Mouse (Mus musculus) mesoderm, embryonic 11.5 days (tissue): ENCODE data around the gene Stat3.

ENCODE experiments used
- DNase-seq: peaks from one replicate; pipeline ENCODE4 v3.0.0-alpha.2; 2012; ENCODE audit warnings: low read depth, low spot score

Stat3 gene

DNA sequence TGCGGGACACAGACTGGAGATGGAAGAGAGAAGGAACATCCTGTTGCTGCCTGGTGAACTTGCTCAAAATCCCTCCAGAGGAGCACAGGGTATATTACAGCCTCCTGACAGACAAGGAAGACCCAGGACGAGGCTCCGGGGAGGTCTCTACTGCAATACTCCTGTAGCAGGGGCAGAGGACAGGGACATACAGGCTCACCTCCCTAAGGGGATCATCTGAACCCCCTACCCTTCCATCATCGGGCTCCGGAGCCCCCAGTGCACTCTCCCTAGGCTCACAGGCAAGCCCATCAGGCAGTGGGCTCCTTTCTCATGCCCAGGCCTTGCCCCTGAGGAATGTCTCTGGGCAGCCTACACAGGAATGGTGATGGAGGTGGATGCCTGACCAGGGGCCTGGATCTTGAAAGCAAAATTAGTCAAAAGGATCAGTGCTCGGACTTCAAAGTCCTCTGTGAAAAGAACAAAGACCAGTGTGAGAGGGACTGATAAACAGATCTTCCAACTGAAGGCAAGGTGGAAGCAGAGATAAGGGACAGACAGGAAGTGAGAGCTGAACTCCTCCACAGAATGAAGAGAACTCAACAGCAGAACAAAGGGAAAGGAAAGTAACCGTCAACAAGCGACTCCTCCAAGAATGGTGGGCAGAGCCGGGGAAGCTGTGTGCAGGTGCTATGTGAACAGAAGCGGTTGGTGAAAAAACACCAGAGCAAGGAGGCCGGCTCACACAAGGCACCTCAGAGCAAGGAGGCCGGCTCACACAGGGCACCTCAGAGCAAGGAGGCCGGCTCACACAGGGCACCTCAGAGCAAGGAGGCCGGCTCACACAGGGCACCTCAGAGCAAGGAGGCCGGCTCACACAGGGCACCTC lies 47.9 kb downstream of the Stat3 start:
- DNase-seq: peak; percentile 17

DNA sequence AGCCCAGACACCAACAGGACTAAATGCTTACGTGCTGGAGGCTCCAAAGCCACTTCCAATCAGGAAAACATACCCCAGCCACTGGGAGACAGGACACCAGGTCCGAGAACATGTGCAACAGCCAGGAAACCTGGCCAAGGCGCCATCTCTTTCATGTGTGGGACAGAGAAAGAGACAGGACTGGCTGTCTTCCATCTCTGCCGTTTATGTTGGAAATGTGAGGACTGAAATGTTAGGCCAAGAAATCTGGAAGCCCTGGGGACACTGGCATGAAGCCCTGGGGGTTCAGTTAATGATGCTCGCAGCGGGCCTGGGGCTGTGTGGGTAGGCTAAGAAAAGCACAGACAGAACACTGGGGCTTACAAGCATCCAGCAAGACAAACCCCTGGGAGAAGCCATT lies 48.9 kb downstream of the Stat3 start:
- DNase-seq: no peak

DNA sequence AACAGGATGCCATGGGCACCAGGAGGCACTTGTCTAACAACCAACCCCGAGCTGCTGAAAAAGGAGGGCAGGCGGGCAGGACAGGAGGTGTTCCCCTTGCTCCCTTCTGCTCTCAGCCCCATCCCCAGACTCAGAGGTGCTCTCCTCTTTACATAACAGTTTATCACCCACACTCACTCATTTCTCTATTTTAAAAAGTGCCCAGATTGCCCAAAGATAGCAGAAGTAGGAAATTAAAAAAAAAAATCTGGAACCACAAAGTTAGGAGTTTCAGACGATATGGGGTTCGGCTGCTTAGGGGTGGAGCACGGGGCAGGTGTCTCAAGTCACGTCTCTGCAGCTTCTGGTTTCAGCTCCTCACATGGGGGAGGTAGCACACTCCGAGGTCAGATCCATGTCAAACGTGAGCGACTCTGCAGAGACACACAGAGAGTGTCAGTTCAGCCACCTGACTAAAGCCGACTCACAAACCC lies 51.0 kb downstream of the Stat3 start:
- no peak for DNase-seq

DNA sequence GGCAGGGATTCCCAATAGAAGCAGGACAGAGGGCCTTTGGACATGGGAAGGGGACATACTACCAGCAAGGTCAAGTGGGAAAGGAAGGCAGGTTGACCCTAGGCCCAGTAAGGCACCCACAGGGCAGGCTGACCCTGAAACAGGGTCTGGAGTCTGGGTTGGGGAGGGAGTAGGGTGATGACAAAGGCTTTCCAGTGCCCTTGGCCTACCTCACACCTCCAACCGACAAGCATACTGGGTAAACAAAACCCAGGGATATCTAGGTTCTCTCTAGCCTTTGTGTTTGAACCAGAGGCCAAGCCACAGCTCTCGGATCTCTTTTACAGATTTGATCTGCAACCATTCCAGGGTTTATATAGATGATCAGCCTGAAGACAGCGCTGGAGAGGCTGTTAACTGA lies 51.6 kb downstream of the Stat3 start:
- DNase-seq: no peak

DNA sequence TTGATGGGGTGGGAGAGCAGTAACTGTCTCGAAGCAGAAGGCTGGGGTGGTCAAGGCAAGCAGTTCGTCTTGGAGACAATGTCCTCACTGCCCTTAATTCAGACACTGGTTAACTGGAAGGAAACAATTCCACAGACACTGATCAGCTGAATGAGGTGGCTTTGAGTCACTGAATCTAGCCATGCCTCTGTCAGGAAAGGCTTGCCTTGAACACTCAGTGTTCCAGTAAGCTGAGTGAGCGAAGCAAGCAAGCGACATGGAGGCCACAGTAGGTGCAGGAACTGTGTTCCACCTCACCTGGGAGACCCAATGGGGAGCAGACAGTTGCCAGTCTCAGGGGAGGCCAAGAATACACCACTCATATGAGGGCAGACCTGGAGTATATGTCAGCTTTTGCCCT lies 52.1 kb downstream of the Stat3 start:
- no peak for DNase-seq

DNA sequence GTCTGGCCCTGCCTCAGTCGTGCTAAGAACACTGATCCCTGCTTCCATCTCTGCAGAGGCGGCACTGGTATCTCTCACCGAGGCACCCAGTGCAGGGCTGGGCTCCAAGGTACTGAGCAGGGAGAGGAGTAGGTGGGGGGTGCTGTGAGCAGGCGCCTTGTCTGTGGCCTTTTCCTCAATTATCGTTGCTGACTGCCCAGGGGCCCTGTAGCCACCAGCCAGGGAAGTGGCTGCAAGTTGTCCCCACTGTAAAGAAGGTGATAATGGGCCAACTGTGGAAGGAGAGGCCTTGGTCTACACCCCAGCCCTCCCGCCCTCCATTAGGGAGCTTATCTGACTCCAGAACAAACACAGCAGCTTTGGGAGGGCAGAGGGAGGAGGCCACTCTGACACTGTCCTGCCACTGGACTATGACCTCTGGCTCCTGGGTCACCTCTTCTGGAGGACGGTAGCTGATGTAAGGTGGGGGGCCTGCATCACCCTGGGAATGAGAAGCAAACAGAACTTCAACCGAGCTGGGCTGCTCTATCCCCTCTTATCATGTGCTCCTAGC lies 53.1 kb downstream of the Stat3 start:
- no peak for DNase-seq

DNA sequence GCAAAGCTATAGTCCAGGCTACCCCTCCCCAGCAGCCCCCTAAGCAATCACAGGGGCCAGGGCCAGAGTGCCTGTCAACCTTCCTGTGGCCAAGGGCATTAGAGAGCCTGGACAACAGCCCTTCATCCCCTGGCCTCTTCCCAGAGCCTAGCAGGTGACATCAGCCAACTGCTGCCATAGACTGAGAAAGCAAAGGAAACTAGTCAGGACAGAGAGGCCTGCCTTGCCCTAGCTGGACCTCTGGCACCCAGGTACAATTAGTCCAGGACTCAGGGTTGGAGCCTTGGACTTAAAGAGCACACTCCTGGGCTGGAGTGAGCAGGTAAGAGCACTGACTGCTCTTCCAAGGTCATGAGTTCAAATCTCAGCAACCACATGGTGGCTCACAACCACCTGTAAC lies 53.9 kb downstream of the Stat3 start:
- no peak for DNase-seq

DNA sequence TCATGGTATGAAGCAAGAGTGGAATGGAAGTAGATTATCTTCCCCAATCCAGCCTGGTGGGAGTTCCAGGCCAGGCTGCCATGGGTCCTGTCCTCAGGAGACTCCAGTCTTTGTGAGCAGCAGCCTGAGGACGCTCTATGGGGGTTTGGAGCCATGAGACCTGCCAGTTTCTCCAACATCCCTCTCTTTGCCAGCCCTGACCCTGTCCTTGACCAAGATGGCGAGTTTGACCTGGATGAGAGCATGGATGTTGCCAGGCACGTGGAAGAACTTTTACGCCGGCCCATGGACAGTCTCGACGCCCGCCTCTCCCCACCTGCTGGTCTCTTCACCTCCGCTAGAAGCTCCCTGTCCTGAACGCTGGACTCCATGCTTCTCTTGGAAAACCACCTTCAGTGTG lies 55.7 kb downstream of the Stat3 start:
- DNase-seq: no peak

DNA sequence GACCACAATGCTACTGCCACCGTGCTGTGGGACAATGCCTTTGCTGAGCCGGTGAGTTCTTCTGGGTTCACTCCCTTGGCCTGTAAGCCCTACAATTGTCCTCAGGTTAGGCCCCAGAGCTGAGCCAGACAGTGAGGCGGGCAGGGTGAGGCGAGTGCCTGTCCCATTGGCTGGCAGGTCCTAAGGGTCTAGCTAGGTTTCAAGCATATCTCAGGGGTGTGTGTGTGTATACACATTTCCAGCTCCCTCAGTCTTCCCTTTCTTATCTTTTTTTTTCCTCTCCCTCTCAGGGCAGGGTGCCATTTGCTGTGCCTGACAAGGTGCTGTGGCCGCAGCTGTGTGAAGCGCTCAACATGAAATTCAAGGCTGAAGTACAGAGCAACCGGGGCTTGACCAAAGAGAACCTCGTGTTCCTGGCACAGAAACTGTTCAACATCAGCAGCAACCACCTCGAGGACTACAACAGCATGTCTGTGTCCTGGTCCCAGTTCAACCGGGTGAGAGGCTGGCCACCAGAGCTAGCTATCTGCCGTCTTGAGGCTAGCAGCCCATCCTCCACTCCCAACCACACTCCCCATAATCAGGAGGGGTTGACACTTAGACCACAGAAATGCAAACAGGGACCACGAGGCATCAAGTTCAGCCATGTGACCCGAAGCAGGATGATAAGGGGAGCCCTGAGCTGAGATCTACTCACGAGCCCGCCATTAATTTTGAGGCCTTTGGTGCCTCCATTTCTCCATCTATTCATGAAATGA lies 59.8 kb downstream of the Stat3 start:
- no peak for DNase-seq

DNA sequence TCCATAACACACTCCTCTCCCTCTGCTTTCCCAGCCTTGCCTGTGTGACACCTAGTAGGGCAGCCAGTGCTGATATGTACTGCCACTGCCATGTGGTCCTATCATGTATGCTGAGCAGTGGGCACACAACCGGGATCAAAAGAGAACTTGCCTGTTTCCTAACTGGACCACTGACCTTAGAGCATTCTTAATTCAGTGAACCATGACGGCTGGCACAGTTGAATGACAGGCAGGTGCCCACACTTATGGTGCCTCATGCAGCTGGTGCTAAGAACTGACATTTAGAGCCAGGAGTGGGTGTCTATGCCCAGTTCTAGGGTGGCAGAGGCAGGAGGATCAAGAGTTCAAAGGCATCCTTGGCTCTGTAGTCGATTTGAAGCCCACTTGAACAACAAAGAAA lies 63.6 kb downstream of the Stat3 start:
- no peak for DNase-seq

DNA sequence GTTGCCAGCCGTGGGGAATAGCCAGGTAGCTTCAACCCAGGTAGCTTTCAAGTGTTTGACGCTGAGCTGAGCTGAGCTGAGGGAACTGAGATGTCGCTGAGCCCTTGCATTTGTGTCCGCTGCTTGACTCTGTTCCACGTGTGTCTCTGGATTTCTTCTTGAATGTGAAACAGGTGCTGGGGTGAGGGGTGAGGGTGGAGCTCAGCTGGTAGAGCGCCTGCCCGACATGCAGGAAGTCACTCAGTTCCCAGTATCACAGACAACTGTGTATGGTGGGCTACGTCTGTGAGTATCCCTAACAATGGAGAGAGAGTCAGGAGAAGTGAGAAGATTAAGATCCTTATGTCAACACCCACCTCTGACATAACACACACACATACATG lies 68.4 kb downstream of the Stat3 start:
- DNase-seq: no peak

DNA sequence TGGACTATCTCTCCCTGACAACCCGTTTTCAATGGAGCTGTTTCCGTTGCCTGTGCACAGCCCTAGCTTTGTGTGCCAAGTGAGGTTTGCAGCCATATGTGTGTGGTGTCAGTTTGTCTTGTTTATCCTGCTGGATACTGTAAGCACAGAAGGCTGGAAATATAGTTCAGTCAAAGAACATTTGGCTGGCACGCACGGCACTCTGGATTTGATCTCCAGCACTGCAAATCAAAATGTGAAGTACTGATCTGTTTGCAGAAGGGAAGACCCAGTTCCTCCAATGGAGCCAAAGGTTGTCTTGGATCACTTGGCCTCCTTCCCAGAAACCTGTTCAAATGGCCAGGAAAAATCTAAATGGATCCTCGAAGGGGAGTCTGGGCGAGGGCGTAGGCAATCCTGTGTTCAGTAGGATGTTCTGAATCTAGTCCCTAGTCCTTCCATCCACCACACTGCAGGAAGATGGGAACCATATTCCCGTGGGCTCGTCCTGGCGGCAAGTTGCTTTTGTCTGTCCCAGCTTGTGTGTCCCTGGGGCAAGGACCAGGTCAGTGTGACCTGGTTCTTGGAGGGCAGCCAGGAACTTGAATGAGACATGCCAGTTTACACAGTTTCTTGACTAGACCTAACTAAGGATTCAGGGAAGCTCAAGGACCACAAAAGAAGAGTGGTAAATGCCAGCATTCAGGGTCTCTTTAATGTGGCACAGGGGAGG lies 68.9 kb downstream of the Stat3 start:
- DNase-seq: no peak

DNA sequence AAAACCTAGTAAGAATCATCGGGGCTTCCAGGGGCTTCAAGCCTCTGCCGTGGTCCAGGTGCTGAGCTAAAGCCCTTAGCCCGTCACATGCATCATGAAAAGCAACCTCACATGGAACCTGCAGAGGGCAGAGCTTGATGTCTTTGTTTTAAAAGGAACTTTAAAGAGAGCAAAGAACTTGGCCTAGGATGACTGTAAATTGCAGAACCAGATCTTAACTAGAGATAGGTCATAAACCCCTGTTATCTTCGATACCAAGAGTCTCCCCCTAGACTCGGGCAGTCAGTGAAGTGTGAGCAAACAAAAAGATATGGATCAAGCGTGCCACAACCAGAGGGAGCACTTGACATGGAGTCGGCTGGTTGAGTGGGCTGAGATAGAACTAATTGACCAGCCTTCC lies 73.7 kb downstream of the Stat3 start:
- DNase-seq: no peak

DNA sequence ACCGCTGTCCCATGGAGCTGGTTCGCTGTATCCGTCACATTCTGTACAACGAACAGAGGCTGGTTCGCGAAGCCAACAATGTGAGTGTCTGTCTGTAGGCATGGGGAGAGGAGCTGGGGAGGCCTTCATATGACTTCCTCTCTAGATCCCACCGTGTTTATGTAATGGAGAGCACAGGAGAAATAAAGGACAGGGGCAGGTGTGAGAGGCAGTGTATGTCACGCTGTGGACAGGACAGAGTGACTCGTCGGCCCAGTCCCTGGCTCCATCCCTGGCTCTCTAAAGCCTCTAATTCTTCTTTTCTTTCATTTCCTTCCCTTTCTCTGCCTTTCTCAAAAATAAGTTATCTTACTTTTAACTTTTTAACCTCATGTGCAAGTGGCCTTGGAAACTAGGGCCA lies 76.2 kb downstream of the Stat3 start:
- no peak for DNase-seq

DNA sequence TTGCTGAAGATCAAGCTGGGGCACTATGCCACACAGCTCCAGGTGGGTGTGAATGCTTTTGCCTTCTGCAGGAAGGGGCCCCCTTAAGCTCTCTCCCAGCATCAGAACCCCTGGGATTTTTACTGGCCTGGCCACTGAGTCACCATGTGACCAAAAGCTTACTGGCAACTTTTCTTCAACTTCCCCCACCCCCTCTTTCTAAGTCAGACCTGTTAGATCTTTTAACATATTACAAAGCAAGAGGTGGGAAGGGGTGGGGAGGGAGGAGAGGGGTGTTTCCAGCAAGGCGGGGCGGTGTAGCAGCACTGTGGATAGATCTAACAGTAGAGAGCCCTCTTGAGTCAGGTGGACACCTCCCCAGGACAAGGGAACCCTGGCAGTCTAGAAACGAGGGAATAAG lies 77.5 kb downstream of the Stat3 start:
- DNase-seq: no peak

DNA sequence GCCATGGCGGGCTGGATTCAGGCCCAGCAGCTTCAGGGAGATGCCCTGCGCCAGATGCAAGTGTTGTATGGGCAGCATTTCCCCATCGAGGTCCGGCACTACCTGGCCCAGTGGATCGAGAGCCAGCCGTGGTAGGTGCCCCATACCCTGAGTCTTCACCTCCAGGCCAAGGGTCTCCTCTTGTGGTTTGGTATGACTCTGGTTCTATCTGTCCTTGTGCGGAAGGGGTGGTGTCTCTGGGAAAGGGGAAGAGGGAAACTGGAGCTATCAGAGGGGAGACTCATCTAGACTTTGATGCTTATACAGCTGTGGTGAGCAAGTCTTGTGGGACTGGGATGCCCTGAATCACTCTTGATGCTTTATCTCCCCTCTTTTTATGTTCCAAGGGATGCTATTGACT lies 78.0 kb downstream of the Stat3 start:
- no peak for DNase-seq

DNA sequence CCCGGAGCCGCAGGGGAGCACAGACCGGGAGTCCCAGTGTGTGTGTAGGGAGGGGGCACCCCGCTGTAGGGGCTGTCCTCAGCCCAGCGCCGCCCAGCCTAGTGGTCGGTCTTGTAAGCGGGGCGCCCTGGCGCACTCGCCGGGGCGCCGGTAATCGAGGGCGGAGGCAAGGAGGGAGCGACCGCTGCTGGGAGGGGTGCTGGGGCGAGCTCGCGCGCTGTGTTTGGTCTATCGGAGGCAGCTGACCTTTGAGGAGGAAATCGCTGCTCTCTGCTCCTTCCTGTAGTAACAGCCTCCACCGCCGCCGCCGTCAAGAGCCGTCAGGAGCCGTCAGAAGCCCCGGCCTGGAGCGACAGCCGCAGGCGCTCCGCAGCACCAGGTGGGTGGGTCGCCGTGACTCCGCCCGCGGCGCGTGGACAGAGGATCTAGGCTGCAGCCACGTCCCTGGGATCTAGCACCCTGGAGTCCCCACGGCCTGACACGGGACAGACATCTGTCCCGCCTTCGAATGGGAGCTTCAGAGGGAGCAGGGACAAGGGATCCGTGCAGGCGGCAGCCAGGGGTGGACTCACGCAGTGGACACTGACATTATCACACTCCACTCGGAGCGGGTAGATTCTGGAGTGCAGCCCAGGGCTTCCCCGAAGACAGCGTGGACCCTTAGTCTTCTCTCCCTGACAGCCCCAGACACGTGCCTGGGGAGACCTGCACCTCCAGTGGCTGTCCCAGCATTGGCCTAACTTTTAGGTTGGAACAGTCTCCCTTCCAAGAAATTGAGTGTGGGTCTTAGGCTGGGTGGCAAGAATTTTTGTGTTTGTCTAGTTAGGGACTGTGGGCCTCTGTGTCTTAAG lies 78.9 kb downstream of the Stat3 start:
- peak; percentile 78 for DNase-seq

DNA sequence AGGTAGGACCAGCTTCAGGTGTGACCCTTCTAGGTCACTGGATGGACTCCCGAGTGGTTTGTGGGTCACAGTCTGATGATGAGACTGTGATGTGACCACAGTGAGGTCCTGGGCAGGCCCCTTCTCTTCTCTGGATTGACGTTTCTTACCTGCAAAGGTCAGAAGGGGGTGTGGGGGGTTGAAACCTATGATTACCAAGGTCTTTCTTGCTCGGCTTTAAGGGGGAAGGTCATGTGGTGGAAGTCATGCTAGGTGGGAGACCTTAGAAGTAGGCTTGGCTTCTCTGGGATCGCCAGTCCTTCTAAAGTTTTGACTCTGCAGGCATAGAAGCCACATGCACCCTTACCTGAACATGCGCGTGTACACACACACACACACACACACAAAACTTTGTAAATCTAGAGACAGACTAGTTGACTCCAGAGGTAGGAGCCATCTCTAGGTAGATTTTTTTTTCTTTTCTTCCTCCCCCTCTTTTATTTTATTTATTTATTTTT lies 79.7 kb downstream of the Stat3 start:
- no peak for DNase-seq

DNA sequence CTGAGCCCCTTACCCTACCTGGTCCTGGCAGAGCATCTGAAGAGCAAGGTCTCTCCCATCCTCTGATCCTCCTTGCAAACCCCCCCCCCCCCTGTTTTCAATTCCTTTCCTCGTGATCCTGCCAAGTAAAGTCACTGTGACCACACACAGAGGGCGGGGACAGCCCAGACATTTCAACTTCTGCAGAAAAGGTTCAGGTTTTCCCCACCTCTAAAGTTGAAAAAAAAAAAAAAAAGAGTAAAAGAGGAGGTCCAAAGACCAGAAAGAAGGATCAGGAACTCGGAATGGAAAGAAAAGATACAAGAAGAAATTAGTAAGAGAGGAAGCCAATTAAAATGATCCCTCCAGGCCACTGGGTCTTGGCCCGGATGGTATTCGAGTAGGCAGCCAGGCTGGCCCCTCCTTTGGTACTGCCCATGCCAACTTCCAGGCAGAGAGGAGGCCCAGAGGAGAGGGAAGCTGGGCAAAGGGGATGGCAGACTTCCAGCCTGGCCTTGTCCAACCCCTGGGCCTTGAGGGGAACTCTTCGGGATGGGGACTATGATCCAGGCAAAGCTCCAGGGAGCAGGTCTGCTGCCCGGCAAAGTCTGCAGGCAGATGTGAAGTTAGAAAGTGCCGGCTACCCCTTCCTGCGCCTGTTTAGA lies 80.3 kb downstream of the Stat3 start, which contains the start of gene Stat5a:
Stat5a (plus strand) TSS at position 417 of the 644 bp plus-strand sequence.
- DNase-seq: no peak

DNA sequence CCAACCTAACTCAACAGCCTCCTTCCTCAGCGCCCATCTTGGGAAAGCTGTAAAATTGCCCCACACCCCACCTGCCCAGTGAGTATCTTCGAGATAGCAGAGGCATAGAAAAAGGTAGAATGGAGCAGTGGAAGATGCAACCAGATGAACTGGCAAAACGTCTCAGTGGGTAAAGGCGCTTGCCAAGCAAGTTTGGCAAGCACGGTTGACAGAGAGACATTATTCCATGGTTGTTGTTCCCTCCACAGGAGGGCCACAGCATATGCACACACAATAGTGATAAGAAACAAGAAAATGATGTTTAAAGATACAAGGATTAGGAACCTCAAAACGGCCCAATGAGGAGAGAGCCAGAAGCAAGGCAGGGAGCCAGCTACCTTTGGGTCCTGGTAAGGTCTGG lies 81.4 kb downstream of the Stat3 start:
- no peak for DNase-seq
